Mouse (Mus musculus): ENCODE measurements at regions not wholly inside any gene's neighbourhood (a gene's known extent, or its start where the extent isn't known, plus 50 kb on each side); places are given as distances from the start of the nearest gene placed in this dataset.

GRCm38 (mm10) chr3:83416536-83416935, 288.8 kb downstream of the Dchs2 start:
- ATAC-seq (ENCODE audit: low FRiP score, low read depth), result no peak
- H3K27me3 ChIP-seq, result no peaks in the 10 kb centered on the region
- H3K4me3 ChIP-seq, result no peak overlapping the region
- no peaks in the 10 kb centered on the region for H3K9me3 ChIP-seq
- H3K36me3 ChIP-seq, result no peaks in the 10 kb centered on the region
- no peak overlapping the region for H3K9ac ChIP-seq
- H3K4me2 ChIP-seq (replicated peaks), result no peak overlapping the region
- H3K27ac ChIP-seq, result no peak overlapping the region
- H3K4me1 ChIP-seq, result no peaks in the 10 kb centered on the region

- 58% methylated on average over 7 of the region's 7 CpGs for WGBS
- ATAC-seq (ENCODE audit: low FRiP score, low read depth), result no peak
- 0 out of 2 replicates have a peak, but pooled peaks cover 4% of the 10 kb centered on the region for H3K4me1 ChIP-seq
Measured at GRCm38 (mm10) chr3:83424267-83424666, 296.5 kb downstream of the Dchs2 start.

GRCm38 (mm10) chr3:83429376-83429775, 301.6 kb downstream of the Dchs2 start:
- WGBS, result 63% methylated on average over 3 of the region's 3 CpGs
- H3K27ac ChIP-seq, result no peak overlapping the region
- ATAC-seq (ENCODE audit: low FRiP score, low read depth), result no peak

More at GRCm38 (mm10) chr3:83424267-83424666, 296.5 kb downstream of the Dchs2 start:
- Histone ChIP-seq H3K4me3 (no peak overlapping the region), H3K4me2 (replicated peaks) (no peak overlapping the region), H3K36me3 (no peaks in the 10 kb centered on the region), H3K9me3 (no peaks in the 10 kb centered on the region), H3K27me3 (no peaks in the 10 kb centered on the region), H3K9ac (no peak overlapping the region), H3K27ac (no peak overlapping the region)

GRCm38 (mm10) chr3:83446154-83446667, 318.5 kb downstream of the Dchs2 start:
- Histone ChIP-seq H3K27ac (no peak overlapping the region), H3K9ac (no peak overlapping the region), H3K4me1 (no peaks in the 10 kb centered on the region), H3K4me2 (replicated peaks) (no peak overlapping the region), H3K27me3 (no peaks in the 10 kb centered on the region), H3K36me3 (no peaks in the 10 kb centered on the region), H3K4me3 (no peak overlapping the region), H3K9me3 (no peaks in the 10 kb centered on the region)
- WGBS, result 87% methylated on average over 7 of the region's 7 CpGs
- ATAC-seq (ENCODE audit: low FRiP score, low read depth), result no peak

More at GRCm38 (mm10) chr3:83429376-83429775, 301.6 kb downstream of the Dchs2 start:
- Histone ChIP-seq H3K4me2 (replicated peaks) (no peak overlapping the region), H3K9me3 (no peaks in the 10 kb centered on the region), H3K4me3 (no peak overlapping the region), H3K36me3 (no peaks in the 10 kb centered on the region), H3K27me3 (no peaks in the 10 kb centered on the region), H3K9ac (no peak overlapping the region), H3K4me1 (no peaks in the 10 kb centered on the region)

GRCm38 (mm10) chr3:83450662-83451061, 315.5 kb upstream of the Sfrp2 start:
- Histone ChIP-seq H3K9me3 (no peaks in the 10 kb centered on the region), H3K4me1 (no peaks in the 10 kb centered on the region), H3K36me3 (no peaks in the 10 kb centered on the region), H3K9ac (no peak overlapping the region), H3K27me3 (no peaks in the 10 kb centered on the region), H3K27ac (no peak overlapping the region), H3K4me3 (no peak overlapping the region), H3K4me2 (replicated peaks) (no peak overlapping the region)
- 85% methylated on average over 2 of the region's 2 CpGs for WGBS
- no peak for ATAC-seq (ENCODE audit: low FRiP score, low read depth)

- Histone ChIP-seq H3K27me3 (no peaks in the 10 kb centered on the region), H3K27ac (no peak overlapping the region), H3K36me3 (no peaks in the 10 kb centered on the region), H3K4me3 (no peak overlapping the region), H3K9ac (no peak overlapping the region), H3K9me3 (no peaks in the 10 kb centered on the region), H3K4me1 (no peaks in the 10 kb centered on the region), H3K4me2 (replicated peaks) (no peak overlapping the region)
- WGBS, result 76% methylated on average over 3 of the region's 3 CpGs
- ATAC-seq (ENCODE audit: low FRiP score, low read depth), result no peak
Measured at GRCm38 (mm10) chr3:83451317-83451716, 314.8 kb upstream of the Sfrp2 start.

GRCm38 (mm10) chr3:83453462-83453861, 312.7 kb upstream of the Sfrp2 start:
- Histone ChIP-seq H3K9ac (no peak overlapping the region), H3K36me3 (no peaks in the 10 kb centered on the region), H3K4me2 (replicated peaks) (no peak overlapping the region), H3K4me1 (no peaks in the 10 kb centered on the region), H3K27me3 (no peaks in the 10 kb centered on the region), H3K4me3 (no peak overlapping the region), H3K9me3 (no peaks in the 10 kb centered on the region), H3K27ac (no peak overlapping the region)
- no peak for ATAC-seq (ENCODE audit: low FRiP score, low read depth)
- WGBS, result 46% methylated on average over 2 of the region's 2 CpGs

- H3K27ac ChIP-seq, result no peak overlapping the region
- no peak overlapping the region for H3K4me2 ChIP-seq (replicated peaks)
- no peaks in the 10 kb centered on the region for H3K27me3 ChIP-seq
- H3K9ac ChIP-seq, result no peak overlapping the region
- H3K4me1 ChIP-seq, result no peaks in the 10 kb centered on the region
- 64% methylated on average over 1 of the region's 1 CpGs for WGBS
- no peaks in the 10 kb centered on the region for H3K36me3 ChIP-seq
- no peak for ATAC-seq (ENCODE audit: low FRiP score, low read depth)
- no peak overlapping the region for H3K4me3 ChIP-seq
- no peaks in the 10 kb centered on the region for H3K9me3 ChIP-seq
Measured at GRCm38 (mm10) chr3:83458450-83458849, 307.7 kb upstream of the Sfrp2 start.

- WGBS, result 93% methylated on average over 3 of the region's 3 CpGs
- no peaks in the 10 kb centered on the region for H3K36me3 ChIP-seq
- H3K27me3 ChIP-seq, result no peaks in the 10 kb centered on the region; the same call in 1 of the 2 replicates
- no peak overlapping the region for H3K4me3 ChIP-seq
- no peak overlapping the region for H3K9ac ChIP-seq
- H3K9me3 ChIP-seq, result no peaks in the 10 kb centered on the region
- no peak for ATAC-seq (ENCODE audit: low FRiP score, low read depth)
- H3K27ac ChIP-seq, result no peak overlapping the region
- no peaks in the 10 kb centered on the region for H3K4me1 ChIP-seq
- no peak overlapping the region for H3K4me2 ChIP-seq (replicated peaks)
Measured at GRCm38 (mm10) chr3:83479251-83479650, 286.9 kb upstream of the Sfrp2 start.

- H3K27ac ChIP-seq, result no peak overlapping the region
- H3K9ac ChIP-seq, result no peak overlapping the region
- no peaks in the 10 kb centered on the region for H3K36me3 ChIP-seq
- ATAC-seq (ENCODE audit: low FRiP score, low read depth), result no peak
- H3K4me3 ChIP-seq, result no peak overlapping the region
- no peak overlapping the region for H3K4me2 ChIP-seq (replicated peaks)
- H3K4me1 ChIP-seq, result peaks cover 2% of the 10 kb centered on the region; the same call in 1 of the 2 replicates
- H3K27me3 ChIP-seq, result no peaks in the 10 kb centered on the region; the same call in 1 of the 2 replicates
- no peaks in the 10 kb centered on the region for H3K9me3 ChIP-seq
- 80% methylated on average over 1 of the region's 1 CpGs for WGBS
Measured at GRCm38 (mm10) chr3:83480176-83480575, 285.9 kb upstream of the Sfrp2 start.

GRCm38 (mm10) chr3:83486192-83486716, 279.9 kb upstream of the Sfrp2 start:
- H3K4me1 ChIP-seq, result peaks cover 12% of the 10 kb centered on the region; the same call in 1 of the 2 replicates
- no peak overlapping the region for H3K27ac ChIP-seq
- H3K4me3 ChIP-seq, result no peak overlapping the region
- 62% methylated on average over 7 of the region's 7 CpGs for WGBS
- no peaks in the 10 kb centered on the region; the same call in 1 of the 2 replicates for H3K27me3 ChIP-seq
- ATAC-seq (ENCODE audit: low FRiP score, low read depth), result no peak
- H3K9ac ChIP-seq, result no peak overlapping the region
- H3K36me3 ChIP-seq, result no peaks in the 10 kb centered on the region
- H3K9me3 ChIP-seq, result no peaks in the 10 kb centered on the region
- no peak overlapping the region for H3K4me2 ChIP-seq (replicated peaks)

- Histone ChIP-seq H3K4me2 (replicated peaks) (no peak overlapping the region), H3K9ac (no peak overlapping the region), H3K27me3 (no peaks in the 10 kb centered on the region), H3K9me3 (no peaks in the 10 kb centered on the region), H3K4me1 (peaks cover 6% of the 10 kb centered on the region; the same call in 1 of the 2 replicates), H3K27ac (no peak overlapping the region), H3K36me3 (no peaks in the 10 kb centered on the region), H3K4me3 (no peak overlapping the region)
- 31% methylated on average over 1 of the region's 1 CpGs for whole genome bisulfite sequencing
- no peak for ATAC-seq (ENCODE audit: low FRiP score, low read depth)
Measured at GRCm38 (mm10) chr3:83495584-83495983, 270.5 kb upstream of the Sfrp2 start.

GRCm38 (mm10) chr3:83503901-83504300, 262.2 kb upstream of the Sfrp2 start:
- Histone ChIP-seq H3K9ac (no peak overlapping the region), H3K4me1 (no peaks in the 10 kb centered on the region), H3K27ac (no peak overlapping the region), H3K36me3 (no peaks in the 10 kb centered on the region), H3K27me3 (no peaks in the 10 kb centered on the region), H3K4me2 (replicated peaks) (no peak overlapping the region), H3K4me3 (no peak overlapping the region), H3K9me3 (no peaks in the 10 kb centered on the region)
- no peak for ATAC-seq (ENCODE audit: low FRiP score, low read depth)
- WGBS, result 66% methylated on average over 7 of the region's 7 CpGs
